Mouse (Mus musculus) layer of hippocampus, adult 11-12 months (tissue): ENCODE results near the gene Sept8.

Source experiments
- DNase-seq: peaks from one replicate; pipeline ENCODE4 v3.0.0; 2022; ENCODE audit warnings: low spot score

Sept8 gene

GRCm38 (mm10) chr11:53519207-53520121 lies at the start of gene Sept8:
Gene Sept8, plus strand, starts transcription at chr11:53519257.
- peak; percentile 67 for DNase-seq

- peak; percentile 69 for DNase-seq
Observed at GRCm38 (mm10) chr11:53469294-53469967, 49.6 kb upstream of the Sept8 start.

- DNase-seq: peak; percentile 96
Observed at GRCm38 (mm10) chr11:53469968-53470695, 48.9 kb upstream of the Sept8 start, which contains the start of gene Gm9837. Gene Gm9837, minus strand, starts transcription at chr11:53470479.

DNA sequence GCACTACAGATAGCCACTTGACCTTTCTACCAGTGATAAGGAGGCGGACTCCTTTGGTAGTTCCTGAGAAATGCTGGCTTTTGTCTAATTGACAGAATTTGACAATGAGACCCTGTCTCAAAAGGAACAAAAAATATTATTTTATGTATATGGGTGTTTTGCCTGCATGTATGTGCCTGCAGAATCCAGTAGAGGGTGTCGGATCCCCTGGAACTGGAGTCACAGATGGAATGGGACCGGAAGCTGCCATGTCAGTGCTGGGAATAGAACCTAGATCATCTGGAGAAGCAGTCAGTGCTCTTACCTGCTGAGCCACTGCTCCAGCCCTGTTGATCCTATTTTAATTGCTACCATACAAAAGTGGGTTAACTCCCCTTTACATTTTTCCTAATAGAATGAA lies 46.3 kb upstream of the Sept8 start:
- DNase-seq: no peak

DNA sequence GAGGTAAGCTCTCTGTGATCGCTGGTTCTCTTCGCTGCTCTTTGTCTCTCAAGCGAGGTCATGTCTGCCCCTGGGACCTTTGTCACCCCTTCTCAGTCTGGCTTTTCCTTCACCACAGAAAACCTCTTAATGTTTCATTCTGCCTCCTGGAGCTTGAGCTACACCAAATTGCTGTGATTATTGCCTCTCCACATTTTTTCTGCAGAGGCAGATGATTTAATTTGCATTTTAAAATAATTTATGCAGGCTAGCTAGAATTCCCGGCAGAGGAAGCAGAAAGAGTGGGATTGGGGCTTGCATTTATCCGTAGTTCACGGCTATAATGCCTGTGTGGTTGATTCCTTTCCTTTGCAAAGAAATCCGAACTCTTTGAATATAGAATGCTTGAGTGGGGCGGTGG lies 43.4 kb upstream of the Sept8 start:
- no peak for DNase-seq

DNA sequence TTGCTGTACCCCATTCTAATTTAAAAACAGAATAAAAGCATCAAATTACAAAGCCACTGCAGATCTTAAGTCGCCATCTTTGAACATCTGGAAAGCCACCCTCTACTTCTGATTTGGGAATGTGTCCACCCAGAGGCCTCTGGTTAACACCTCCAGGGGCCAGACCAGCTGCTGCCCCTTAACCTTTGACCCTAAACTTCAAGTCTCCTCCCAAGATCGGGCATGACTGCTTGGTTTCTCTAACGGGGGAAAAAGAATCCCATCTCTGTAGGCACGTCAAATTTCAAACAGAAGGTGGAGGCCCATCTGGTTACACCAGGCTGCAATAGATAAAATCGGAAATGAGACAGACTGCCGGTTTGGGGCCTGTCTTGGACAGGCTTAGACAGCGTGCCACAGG lies 41.2 kb upstream of the Sept8 start:
- DNase-seq: no peak

GRCm38 (mm10) chr11:53478383-53479170 lies 40.5 kb upstream of the Sept8 start:
- no peak for DNase-seq

DNA sequence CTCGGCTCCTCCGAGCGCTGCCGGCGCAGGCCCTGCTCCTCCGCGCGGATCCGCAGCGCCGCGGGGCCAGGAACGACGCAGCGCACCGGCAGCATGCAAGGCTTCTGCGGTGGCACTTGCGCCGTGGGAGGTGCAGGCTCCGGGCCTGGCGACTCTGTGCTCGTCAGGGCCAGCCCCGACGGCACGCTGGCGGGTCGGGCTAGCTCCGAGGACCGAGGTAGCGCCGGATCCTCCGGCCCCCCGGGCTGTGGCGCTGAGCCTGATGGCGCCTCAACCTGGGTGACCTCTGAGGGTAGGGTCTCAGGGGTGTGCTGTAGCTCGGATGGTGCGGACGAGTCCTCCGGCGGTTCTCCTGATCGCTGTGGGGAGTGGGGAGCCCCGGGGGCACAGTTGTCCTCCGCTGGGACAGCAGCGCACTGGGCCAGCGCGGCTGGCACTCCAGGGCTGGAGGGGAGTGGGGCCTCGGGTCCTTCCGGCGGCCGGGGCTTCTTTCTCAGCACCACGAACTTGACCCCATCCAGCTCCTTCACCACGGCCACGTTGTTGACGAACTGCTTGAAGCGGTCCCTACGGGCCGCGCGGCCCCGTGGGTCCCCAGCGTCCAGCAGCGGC lies 39.8 kb upstream of the Sept8 start:
- no peak for DNase-seq

DNA sequence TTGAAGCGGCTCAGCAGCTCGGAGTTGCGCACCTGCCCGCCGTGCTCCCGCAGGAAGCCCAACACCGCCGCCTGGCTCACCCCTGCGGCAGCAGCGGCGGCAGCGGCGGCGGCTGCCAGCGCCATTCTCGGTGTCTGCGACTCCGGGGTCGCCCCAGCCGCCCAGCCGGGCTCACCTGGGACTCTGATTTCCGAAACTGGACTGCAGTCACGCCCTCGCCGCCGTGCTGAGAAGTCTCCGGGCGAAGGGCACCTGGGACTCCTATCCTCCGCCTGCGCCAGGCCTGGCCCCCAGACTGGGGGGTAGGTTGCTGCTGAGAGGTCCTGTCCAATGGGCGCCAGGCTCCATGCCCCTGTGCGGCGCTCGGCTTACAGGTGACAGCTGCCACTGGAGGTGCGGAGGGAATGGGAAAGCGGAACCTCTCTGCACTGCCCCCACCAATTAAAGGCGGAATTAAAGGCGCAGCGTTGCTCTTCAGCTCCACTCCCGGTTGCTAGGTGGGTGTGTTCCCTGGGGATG lies 39.2 kb upstream of the Sept8 start, which contains the start of the genes Gm9945 and Sowaha:
Gene Gm9945 (plus strand): TSS at position 384 of the 519 bp plus-strand sequence.
Gene Sowaha (minus strand): TSS at position 492 of the 519 bp plus-strand sequence.
- peak; percentile 72 for DNase-seq

- no peak for DNase-seq
Observed at GRCm38 (mm10) chr11:53481088-53481730, 37.8 kb upstream of the Sept8 start.

DNA sequence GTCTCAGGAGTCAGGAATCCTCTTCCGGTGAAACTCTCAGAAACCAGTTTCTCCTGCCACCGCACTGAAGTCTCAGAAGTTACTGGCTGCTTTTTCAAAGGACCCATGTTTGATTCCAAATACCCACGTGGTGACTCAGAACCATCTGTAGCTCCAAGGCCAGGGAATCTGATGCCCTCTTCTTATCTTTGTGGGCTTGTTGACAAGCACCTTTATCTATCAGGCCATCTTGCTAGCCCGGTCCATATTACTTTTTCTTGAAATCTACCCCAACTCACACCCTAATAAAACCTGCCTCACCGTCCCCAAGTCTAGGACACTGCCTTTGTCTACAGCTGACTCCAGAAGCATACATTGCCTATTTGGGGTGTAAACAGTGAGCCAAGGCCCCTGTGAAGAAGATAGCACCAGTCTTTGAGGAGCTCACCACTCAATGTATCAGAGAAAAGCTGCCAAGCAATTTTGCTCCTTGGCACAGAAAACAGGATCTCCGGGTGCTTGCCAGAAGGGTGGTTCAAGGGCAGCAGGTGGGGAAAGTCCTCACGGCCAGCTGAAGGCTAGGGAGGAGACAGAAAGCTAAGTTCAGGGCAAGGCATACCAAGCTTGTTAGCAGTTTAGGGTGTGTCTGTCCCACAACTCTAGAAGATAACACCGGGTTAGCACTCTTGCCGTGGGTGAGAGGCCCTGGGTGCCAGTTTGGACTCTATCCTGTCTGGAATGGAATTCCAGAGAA lies 35.7 kb upstream of the Sept8 start:
- DNase-seq: no peak

GRCm38 (mm10) chr11:53485719-53486118 lies 33.3 kb upstream of the Sept8 start:
- no peak for DNase-seq

- DNase-seq: no peak
Observed at GRCm38 (mm10) chr11:53486351-53486750, 32.7 kb upstream of the Sept8 start.

- DNase-seq: no peak
Observed at GRCm38 (mm10) chr11:53486822-53487594, 32.0 kb upstream of the Sept8 start.

DNA sequence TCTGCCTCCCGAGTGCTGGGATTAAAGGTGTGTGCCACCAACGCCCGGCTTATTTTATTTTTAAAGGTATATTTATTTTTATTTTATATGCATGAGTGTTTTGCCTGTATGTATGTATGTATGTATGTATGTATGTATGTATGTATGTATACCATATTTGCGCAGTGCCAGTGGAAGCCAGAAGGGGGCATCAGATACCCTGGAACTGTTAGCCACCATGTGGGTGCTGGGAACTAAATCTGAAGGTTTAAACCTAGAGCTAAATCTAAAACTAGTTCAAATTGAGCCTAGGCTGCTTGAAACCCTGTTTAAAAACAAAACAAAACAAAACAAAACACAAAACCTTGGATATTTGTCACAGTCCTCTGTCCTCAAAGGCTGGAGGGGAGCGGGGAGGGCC lies 30.1 kb upstream of the Sept8 start:
- no peak for DNase-seq

- no peak for DNase-seq
Observed at GRCm38 (mm10) chr11:53489421-53489820, 29.6 kb upstream of the Sept8 start.

- DNase-seq: no peak
Observed at GRCm38 (mm10) chr11:53491954-53492401, 27.1 kb upstream of the Sept8 start.

- DNase-seq: no peak
Observed at GRCm38 (mm10) chr11:53493243-53493955, 25.7 kb upstream of the Sept8 start.
